Mouse (Mus musculus): ENCODE data around the gene Rtp4. TPM values are rescaled to one million over a fixed set of nuclear protein-coding genes. Genes with fewer than 3 reads are reported as not detected.

Gene Rtp4
- polyA plus RNA-seq (2015; fragmentation: Nextera tagmentation; extraction: Ambion mirVana) = 6.7 and 8.4 TPM in 2 replicates

GRCm38 (mm10) chr16:23520235-23520871, at the start of gene Rtp4, which contains the start of gene Masp1:
Rtp4 (plus strand) TSS chr16:23520291.
Masp1 (minus strand) TSS chr16:23520815.
- 3% methylated on average over 12 of the region's 12 CpGs for WGBS
- peak within 1 kb of the TSS; percentile 62 for H3K9ac ChIP-seq (replicated peaks; ENCODE audit: low read length)
- H3K4me1 ChIP-seq (ENCODE audit: insufficient read depth, low read length) = peaks cover 57% of the 10 kb centered on the region
- H3K4me2 ChIP-seq (replicated peaks; ENCODE audit: low read depth, low read length) = peak within 1 kb of the TSS; percentile 60
- H3K27ac ChIP-seq (ENCODE audit: low read length) = peak within 1 kb of the TSS; percentile 83
- H3K36me3 ChIP-seq (ENCODE audit: insufficient read depth, low read length) = no peaks in the 10 kb centered on the region
- peak within 1 kb of the TSS; percentile 41 for H3K4me3 ChIP-seq (ENCODE audit: low read length)
- peak; percentile 88 for ATAC-seq (ENCODE audit: low FRiP score, low TSS enrichment)
- peaks cover 7% of the 10 kb centered on the region; the same call in 1 of the 2 replicates for H3K27me3 ChIP-seq (ENCODE audit: insufficient read depth, low read length)
- peaks cover under 1% of the 10 kb centered on the region; the same call in 1 of the 2 replicates for H3K9me3 ChIP-seq (ENCODE audit: low read length)

GRCm38 (mm10) chr16:23471551-23471950, 48.5 kb upstream of the Rtp4 start:
- no peak overlapping the region for H3K9ac ChIP-seq (replicated peaks; ENCODE audit: low read length)
- no peak overlapping the region for H3K4me3 ChIP-seq (ENCODE audit: low read length)
- no peak for ATAC-seq (ENCODE audit: low FRiP score, low TSS enrichment)
- H3K27me3 ChIP-seq (ENCODE audit: insufficient read depth, low read length) = no peaks in the 10 kb centered on the region
- H3K4me1 ChIP-seq (ENCODE audit: insufficient read depth, low read length) = no peaks in the 10 kb centered on the region
- H3K36me3 ChIP-seq (ENCODE audit: insufficient read depth, low read length) = no peaks in the 10 kb centered on the region
- H3K9me3 ChIP-seq (ENCODE audit: low read length) = no peaks in the 10 kb centered on the region
- no peak overlapping the region for H3K27ac ChIP-seq (ENCODE audit: low read length)
- H3K4me2 ChIP-seq (replicated peaks; ENCODE audit: low read depth, low read length) = no peak overlapping the region
- WGBS = 97% methylated on average over 6 of the region's 6 CpGs

- Histone ChIP-seq H3K9ac (replicated peaks; ENCODE audit: low read length) (no peak overlapping the region), H3K36me3 (ENCODE audit: insufficient read depth, low read length) (no peaks in the 10 kb centered on the region), H3K27ac (ENCODE audit: low read length) (no peak overlapping the region), H3K4me2 (replicated peaks; ENCODE audit: low read depth, low read length) (no peak overlapping the region), H3K4me3 (ENCODE audit: low read length) (no peak overlapping the region), H3K9me3 (ENCODE audit: low read length) (no peaks in the 10 kb centered on the region), H3K27me3 (ENCODE audit: insufficient read depth, low read length) (no peaks in the 10 kb centered on the region), H3K4me1 (ENCODE audit: insufficient read depth, low read length) (no peaks in the 10 kb centered on the region)
- WGBS = 41% methylated on average over 3 of the region's 3 CpGs
- ATAC-seq (ENCODE audit: low FRiP score, low TSS enrichment) = no peak
Measured at GRCm38 (mm10) chr16:23472046-23472445, 48.0 kb upstream of the Rtp4 start.

DNA sequence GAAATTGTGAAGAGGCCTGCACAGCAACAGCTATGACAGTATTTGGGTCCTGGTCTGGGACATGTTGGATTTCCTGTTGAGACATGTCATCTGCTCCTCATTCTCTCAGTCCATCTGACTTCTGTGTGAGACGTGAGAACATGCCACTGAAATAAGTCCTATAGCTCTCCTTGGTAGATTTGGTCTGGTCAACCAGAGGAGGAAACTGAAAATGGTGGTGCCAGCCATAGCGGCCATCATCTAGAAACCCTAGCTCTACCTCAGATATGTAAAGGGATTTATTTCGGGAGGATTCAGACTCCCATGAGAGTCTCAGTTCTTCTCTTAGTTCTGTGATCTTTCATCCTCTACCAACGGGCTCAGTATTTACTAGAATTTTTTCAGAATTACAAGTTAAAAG, 44.4 kb upstream of the Rtp4 start:
- ATAC-seq (ENCODE audit: low FRiP score, low TSS enrichment) = no peak
- Histone ChIP-seq H3K36me3 (ENCODE audit: insufficient read depth, low read length) (no peaks in the 10 kb centered on the region), H3K9ac (replicated peaks; ENCODE audit: low read length) (no peak overlapping the region), H3K4me2 (replicated peaks; ENCODE audit: low read depth, low read length) (no peak overlapping the region), H3K4me1 (ENCODE audit: insufficient read depth, low read length) (no peaks in the 10 kb centered on the region), H3K27me3 (ENCODE audit: insufficient read depth, low read length) (no peaks in the 10 kb centered on the region), H3K27ac (ENCODE audit: low read length) (no peak overlapping the region), H3K9me3 (ENCODE audit: low read length) (no peaks in the 10 kb centered on the region), H3K4me3 (ENCODE audit: low read length) (no peak overlapping the region)
- WGBS = 86% methylated on average over 4 of the region's 4 CpGs

DNA sequence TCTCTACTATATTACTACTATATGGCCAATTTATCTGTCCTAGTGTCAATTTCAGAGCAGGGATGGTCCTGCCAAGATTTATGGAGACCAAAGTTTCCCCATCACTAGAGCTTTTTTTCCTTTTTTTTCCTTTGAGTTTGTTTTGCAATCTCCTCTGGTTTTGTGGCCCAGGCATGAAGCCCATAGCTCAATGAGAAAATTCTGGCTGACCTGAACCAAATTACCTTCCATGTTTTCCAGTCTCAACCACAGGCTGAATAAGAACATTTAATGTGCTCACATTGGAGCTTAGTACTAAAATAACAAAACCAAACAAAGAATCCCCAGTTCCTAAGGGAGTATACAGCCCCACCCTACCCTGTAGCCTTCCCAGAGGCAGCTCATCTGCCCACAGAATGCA, 43.5 kb upstream of the Rtp4 start:
- no peak for ATAC-seq (ENCODE audit: low FRiP score, low TSS enrichment)
- Histone ChIP-seq H3K27ac (ENCODE audit: low read length) (no peak overlapping the region), H3K9ac (replicated peaks; ENCODE audit: low read length) (no peak overlapping the region), H3K27me3 (ENCODE audit: insufficient read depth, low read length) (no peaks in the 10 kb centered on the region), H3K4me2 (replicated peaks; ENCODE audit: low read depth, low read length) (no peak overlapping the region), H3K4me3 (ENCODE audit: low read length) (no peak overlapping the region), H3K9me3 (ENCODE audit: low read length) (no peaks in the 10 kb centered on the region), H3K4me1 (ENCODE audit: insufficient read depth, low read length) (no peaks in the 10 kb centered on the region), H3K36me3 (ENCODE audit: insufficient read depth, low read length) (no peaks in the 10 kb centered on the region)

- ATAC-seq (ENCODE audit: low FRiP score, low TSS enrichment) = no peak
- WGBS = 81% methylated on average over 7 of the region's 7 CpGs
Measured at GRCm38 (mm10) chr16:23479872-23480603, 40.1 kb upstream of the Rtp4 start.

GRCm38 (mm10) chr16:23482218-23482617, 37.9 kb upstream of the Rtp4 start:
- Histone ChIP-seq H3K4me2 (replicated peaks; ENCODE audit: low read depth, low read length) (no peak overlapping the region), H3K36me3 (ENCODE audit: insufficient read depth, low read length) (no peaks in the 10 kb centered on the region), H3K9ac (replicated peaks; ENCODE audit: low read length) (no peak overlapping the region), H3K9me3 (ENCODE audit: low read length) (no peaks in the 10 kb centered on the region), H3K27me3 (ENCODE audit: insufficient read depth, low read length) (no peaks in the 10 kb centered on the region), H3K27ac (ENCODE audit: low read length) (no peak overlapping the region), H3K4me1 (ENCODE audit: insufficient read depth, low read length) (no peaks in the 10 kb centered on the region), H3K4me3 (ENCODE audit: low read length) (no peak overlapping the region)
- ATAC-seq (ENCODE audit: low FRiP score, low TSS enrichment) = no peak
- WGBS = 89% methylated on average over 3 of the region's 3 CpGs

More at GRCm38 (mm10) chr16:23479872-23480603, 40.1 kb upstream of the Rtp4 start:
- H3K36me3 ChIP-seq (ENCODE audit: insufficient read depth, low read length) = no peaks in the 10 kb centered on the region
- H3K9me3 ChIP-seq (ENCODE audit: low read length) = no peaks in the 10 kb centered on the region
- H3K27me3 ChIP-seq (ENCODE audit: insufficient read depth, low read length) = no peaks in the 10 kb centered on the region
- no peak overlapping the region for H3K27ac ChIP-seq (ENCODE audit: low read length)
- H3K4me2 ChIP-seq (replicated peaks; ENCODE audit: low read depth, low read length) = no peak overlapping the region
- no peaks in the 10 kb centered on the region for H3K4me1 ChIP-seq (ENCODE audit: insufficient read depth, low read length)
- no peak overlapping the region for H3K9ac ChIP-seq (replicated peaks; ENCODE audit: low read length)
- no peak overlapping the region for H3K4me3 ChIP-seq (ENCODE audit: low read length)

DNA sequence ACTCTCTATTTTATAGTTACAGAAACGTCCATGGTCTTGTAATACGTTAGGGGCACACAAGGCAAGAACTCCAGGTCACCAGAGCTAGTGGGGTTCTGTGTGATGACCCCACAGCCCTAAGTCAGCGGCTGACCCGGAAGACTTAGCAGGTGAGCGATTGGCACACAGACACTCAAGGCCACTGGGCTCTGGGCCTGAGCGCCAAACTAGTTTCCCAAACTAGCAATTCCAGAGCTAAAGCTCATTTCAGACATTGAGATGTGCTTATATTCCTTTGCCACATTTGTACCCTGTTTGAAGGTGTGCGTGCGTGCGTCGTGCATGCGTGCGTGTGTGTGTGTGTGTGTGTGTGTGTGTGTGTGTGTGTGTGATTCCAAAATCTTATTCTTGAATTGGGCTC, 37.2 kb upstream of the Rtp4 start:
- Histone ChIP-seq H3K4me2 (replicated peaks; ENCODE audit: low read depth, low read length) (no peak overlapping the region), H3K27me3 (ENCODE audit: insufficient read depth, low read length) (no peaks in the 10 kb centered on the region), H3K4me1 (ENCODE audit: insufficient read depth, low read length) (no peaks in the 10 kb centered on the region), H3K9me3 (ENCODE audit: low read length) (no peaks in the 10 kb centered on the region), H3K4me3 (ENCODE audit: low read length) (no peak overlapping the region), H3K9ac (replicated peaks; ENCODE audit: low read length) (no peak overlapping the region), H3K27ac (ENCODE audit: low read length) (no peak overlapping the region), H3K36me3 (ENCODE audit: insufficient read depth, low read length) (no peaks in the 10 kb centered on the region)
- no peak for ATAC-seq (ENCODE audit: low FRiP score, low TSS enrichment)
- WGBS = 93% methylated on average over 12 of the region's 12 CpGs

GRCm38 (mm10) chr16:23483292-23483691, 36.8 kb upstream of the Rtp4 start:
- H3K27ac ChIP-seq (ENCODE audit: low read length) = no peak overlapping the region
- H3K4me1 ChIP-seq (ENCODE audit: insufficient read depth, low read length) = no peaks in the 10 kb centered on the region
- WGBS = 80% methylated on average over 10 of the region's 10 CpGs
- H3K27me3 ChIP-seq (ENCODE audit: insufficient read depth, low read length) = no peaks in the 10 kb centered on the region
- H3K9me3 ChIP-seq (ENCODE audit: low read length) = no peaks in the 10 kb centered on the region
- H3K4me2 ChIP-seq (replicated peaks; ENCODE audit: low read depth, low read length) = no peak overlapping the region
- no peak overlapping the region for H3K9ac ChIP-seq (replicated peaks; ENCODE audit: low read length)
- no peak overlapping the region for H3K4me3 ChIP-seq (ENCODE audit: low read length)
- no peak for ATAC-seq (ENCODE audit: low FRiP score, low TSS enrichment)
- no peaks in the 10 kb centered on the region for H3K36me3 ChIP-seq (ENCODE audit: insufficient read depth, low read length)

DNA sequence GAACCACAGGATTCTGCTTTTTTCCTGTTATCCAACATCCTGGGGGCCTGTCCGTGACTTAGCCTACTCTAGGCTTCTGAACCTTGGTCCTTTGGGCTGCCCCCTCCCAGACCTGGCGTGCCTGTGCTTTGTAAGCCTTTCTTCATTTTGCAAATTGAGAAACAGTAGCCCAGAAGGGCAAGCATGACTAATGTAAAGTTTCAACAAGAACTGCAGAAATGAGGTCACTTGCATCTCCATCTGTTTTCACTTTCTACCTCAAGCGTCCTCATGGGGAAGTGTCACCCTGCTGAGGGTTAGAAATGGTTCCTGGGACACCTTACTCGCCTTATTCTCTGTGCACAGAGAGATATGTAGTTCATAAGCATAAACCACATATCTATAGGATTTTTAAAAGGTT, 27.3 kb upstream of the Rtp4 start:
- 85% methylated on average over 4 of the region's 4 CpGs for WGBS
- Histone ChIP-seq H3K9me3 (ENCODE audit: low read length) (no peaks in the 10 kb centered on the region), H3K4me2 (replicated peaks; ENCODE audit: low read depth, low read length) (no peak overlapping the region), H3K27ac (ENCODE audit: low read length) (no peak overlapping the region), H3K27me3 (ENCODE audit: insufficient read depth, low read length) (no peaks in the 10 kb centered on the region), H3K4me1 (ENCODE audit: insufficient read depth, low read length) (peaks cover 8% of the 10 kb centered on the region), H3K36me3 (ENCODE audit: insufficient read depth, low read length) (no peaks in the 10 kb centered on the region), H3K4me3 (ENCODE audit: low read length) (no peak overlapping the region), H3K9ac (replicated peaks; ENCODE audit: low read length) (no peak overlapping the region)
- no peak for ATAC-seq (ENCODE audit: low FRiP score, low TSS enrichment)
